Mouse (Mus musculus): ENCODE data around the gene Zfp37.
"Not testable (repeated sequence)": the region's sequence is repeated elsewhere in the genome, so short reads cannot be mapped to it uniquely, and the experiment has no call there.

The Zfp37 gene

DNA sequence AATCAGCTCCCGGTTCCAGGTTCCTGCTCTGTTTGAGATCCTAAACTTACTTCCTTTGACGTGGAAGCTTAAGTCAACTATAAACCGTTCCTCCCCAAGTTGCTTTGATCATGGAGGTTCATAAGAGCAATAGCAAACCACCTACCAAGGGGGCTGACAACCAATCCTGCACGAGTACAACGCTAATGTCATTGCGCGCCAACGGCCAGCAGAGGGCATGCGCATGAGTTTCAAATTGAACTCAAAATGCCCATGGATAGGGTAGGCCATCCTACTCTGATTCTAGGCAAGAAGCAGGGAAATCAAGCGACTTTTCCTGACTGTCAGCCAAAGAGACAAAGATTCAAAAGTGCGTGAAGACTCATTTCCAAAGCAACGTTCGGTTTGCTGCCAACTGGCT, at the start of gene Zfp37:
Gene Zfp37, minus strand, starts transcription at position 279 of the 400 bp plus-strand sequence.
- DNase-seq: no peak

DNA sequence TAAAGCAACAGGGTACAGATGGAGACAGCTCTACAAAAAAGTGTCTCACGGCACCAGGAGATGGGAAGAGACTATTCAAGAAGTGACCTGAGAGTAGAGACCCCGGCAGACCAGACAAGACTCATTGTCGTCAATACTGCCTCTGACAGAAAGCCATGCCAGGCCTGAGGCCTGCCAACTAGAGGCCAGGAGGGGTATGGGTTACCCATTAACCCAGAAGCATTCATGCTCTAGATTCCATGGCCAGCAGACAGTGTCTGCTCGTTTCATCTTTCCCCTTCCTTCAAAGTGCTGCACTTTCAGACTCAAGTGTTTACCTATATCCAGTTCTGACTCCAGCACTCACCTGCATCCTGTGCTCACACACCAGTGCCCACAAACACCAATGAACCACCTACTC, 47.2 kb upstream of the Zfp37 start:
- no peak for DNase-seq

DNA sequence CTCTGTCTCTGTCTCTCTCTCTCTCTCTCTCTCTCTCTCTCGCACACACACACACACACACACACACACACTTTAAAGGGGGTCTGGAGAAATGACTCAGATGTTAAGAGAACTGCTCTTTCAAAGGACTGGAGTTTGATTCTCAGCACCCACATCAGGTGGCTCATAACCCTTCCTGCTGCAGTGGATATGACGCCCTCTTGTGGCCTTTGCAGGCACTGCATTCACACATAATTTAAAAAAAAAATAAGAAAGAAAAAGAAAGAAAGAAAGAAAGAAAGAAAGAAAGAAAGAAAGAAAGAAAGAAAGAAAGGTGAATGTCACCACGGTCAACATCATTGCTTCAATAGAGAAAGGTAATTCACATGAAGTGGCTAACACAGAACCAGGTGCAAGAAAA, 46.4 kb upstream of the Zfp37 start:
- DNase-seq: no peak

DNA sequence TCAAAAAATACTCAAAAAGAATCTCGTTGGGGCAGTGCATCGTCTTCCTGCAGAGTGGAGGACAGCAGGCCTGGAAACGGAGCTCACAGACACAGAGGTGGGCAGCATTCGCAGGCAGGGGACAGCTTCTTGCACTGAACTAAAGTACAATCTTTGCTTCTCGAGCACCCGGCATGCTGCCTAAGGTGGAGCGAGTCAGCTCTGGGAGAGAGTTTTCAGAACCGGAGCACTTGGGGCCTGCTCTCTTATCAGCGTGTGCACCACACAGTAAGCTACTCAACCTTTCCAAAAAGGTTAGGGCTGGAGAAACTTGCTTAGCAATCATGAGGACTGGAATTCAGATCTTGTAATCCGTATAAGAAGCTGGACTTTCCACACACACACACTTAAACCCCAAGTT, 45.8 kb upstream of the Zfp37 start:
- DNase-seq: no peak

DNA sequence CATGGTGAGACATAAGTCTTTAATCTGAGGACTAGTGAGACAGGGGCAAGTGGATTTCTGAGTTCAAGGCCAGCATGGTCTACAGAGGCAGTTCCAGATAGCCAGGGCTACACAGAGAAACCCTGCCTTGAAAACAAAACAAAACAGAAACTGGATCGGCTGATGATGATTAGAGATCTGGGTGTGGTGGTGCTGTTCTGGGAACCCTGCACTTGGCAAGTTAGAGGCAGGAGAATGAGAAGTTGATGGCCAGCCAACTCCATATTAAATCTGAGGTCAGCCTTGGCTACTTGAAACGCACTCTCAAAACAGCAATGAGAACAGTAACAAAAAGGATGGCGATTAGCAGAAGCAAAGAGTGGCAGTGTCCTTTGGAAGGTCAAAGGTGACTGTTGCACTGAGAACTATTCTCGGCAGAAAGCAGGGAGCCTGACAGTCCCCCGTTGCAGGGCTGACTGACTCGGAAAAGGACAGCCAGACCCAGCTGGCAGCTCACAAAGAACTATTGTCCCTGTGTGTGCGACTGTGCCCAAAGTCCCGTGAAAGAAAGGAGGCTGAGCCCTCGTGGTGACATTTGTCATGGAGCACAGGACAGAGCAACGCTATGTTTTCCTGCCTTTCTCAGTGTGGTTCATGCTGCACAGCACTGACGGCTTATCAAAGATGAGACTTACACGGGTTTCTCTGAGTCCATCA, 44.1 kb upstream of the Zfp37 start:
- no peak for DNase-seq

DNA sequence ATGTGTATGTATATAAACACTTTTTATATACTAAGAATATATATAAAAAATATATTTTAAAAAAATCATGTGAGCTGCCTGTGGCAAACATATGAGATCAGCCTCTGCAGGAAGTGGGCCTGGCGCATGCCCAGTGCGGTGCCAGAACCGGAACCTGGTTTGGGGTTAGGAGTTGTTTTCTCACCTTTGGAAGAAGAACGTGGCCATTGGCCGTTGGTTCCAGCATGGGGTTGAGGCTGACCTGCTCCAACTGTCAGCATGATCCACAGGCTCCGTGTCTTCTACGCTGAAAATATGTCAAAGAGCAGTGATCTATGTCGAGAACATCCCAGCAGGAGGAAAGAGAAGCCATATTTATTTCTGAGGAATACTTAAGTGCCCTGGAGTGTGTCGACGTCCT, 43.1 kb upstream of the Zfp37 start:
- DNase-seq: no peak

DNA sequence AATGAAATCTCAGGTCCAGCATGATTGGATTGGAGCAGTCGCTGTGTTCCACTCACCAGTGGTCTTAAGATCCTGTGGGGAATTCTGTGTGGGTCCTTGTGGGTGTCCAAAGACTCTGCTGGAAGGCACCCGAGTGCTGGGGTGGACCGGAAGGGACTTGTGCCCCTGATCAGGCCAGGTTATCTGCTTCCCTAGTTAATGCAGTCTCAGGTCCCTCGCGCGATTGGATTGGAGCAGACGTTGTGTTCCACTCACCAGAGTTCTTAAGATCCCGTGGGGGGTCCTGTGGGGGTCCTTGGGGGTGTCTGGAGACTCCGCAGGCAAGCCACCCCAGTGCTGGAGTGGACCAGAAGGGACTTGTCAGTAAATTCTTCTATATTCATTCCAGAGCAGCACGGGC, 41.8 kb upstream of the Zfp37 start:
- no peak for DNase-seq

DNA sequence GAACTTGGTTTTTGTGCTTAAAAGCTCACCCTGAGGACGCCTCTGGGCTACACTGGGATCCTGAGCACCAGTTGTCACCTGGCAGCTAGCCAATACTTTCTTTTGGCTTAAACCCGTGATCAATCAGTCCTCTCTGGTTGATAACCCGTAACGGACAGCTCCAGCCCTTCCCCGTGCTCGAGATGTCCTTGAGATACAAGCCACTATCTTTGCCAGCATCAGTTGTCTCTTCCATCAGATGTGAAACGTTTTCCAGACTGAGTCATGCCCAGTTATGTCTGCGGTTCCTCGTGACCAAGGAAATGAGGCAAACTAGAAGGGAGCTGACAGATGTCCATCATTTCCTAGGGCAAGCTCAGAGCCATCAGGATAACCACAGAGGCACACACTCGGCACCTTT, 36.3 kb upstream of the Zfp37 start:
- no peak for DNase-seq

DNA sequence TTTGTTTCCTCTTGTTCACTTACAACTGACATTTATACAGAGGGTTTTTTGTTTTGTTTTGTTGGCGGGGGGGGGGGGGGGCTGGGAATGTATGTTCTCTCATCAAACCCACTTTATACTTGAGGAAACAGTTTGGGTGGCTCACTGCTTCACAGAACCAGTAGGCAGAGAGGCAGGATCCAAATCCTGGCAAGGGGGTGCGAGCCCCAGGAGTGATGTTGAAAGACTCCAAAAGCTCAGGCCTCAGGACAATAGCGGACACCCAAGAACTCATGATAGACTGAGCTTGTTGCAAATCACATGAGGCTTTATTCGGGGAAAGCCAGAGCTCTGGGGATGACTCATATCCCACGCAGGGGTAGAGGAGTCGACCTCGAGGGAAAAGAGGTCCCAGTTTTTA, 35.2 kb upstream of the Zfp37 start:
- DNase-seq: not testable (repeated sequence)

DNA sequence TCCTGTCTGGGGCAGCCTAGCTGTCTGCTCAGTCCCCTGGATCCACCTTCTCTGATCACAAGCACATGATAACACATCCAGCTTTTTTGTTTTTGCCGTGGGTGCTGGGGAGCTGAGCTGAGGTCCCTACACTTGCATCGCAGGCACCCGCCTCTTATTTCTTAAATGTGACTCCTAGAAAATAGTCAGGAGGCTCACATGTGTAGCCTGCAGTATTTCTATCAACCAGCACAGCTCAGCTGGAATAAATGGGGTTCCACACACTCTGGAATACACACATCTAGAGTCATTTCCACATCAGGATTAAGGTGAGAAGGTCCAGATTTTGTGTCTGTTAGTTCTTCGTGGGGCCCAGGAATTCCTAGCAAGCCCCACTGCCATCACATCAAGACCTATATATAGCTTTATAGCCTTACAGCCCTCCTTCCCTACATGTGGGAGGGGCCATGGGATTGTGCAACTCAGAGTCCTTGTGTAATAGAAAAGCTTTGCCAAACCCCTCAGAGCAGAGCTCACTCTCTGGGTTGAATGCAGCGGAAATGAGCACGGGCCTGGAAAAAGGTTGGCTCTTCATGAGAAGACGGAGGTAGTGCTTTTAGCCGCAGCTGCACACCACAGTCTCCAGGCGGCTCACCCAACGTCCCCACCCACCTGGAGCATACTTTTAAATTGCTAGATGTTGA, 34.4 kb upstream of the Zfp37 start:
- DNase-seq: no peak

DNA sequence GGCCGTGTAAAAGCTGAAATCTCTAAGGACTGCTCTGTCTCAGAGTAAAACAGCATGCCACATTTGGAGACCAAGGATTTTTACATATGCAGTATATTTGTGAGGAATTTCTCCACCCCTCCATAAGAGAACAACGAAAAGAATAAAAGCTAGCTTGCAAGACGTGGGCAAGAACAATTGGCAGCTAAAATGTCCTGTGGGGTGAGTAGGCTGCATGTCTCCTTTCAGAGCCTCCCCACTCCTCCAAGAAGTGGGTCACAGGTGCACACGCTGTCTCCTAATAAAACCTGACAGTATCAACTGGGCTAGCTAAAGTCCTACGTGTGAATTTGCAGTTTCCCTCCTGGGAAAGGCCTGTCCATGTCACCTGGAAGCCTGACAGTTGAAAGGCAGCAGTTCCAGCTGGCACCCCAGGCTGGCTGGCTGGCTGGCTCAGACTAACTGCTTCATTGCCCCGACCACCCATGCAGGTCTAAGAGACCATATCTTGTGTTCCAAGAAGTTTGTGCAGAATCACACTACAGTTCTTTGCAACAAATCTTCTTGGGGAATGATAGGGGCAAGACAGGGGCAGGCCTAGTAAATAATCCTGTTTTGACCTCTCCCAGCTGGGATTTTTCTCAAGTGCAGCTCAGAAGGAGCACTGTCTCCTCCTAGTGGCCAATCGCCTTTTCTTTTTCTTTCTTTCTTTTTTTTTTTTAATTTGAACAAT, 32.4 kb upstream of the Zfp37 start:
- DNase-seq: no peak

DNA sequence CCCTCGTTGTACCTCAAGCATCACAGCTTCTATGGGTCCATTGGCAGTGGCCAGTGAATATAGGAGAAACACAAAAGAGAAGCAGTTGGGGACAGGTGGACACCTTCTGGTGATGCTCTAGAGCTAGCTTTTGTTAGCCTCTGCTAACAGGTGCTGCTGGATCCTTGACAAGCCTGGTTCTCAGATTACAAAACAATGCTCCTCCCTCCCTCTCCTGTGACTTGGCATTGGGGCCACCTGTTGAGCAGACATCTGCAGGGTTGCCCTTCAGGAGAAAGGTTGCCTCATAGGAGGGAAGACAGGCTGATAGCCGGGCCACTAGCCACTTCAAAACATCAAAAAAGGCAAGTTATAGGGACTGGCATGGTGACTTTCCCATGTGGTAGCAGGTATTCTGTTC, 31.4 kb upstream of the Zfp37 start, which contains the start of gene Slc31a2:
Gene Slc31a2, plus strand, starts transcription at position 287 of the 400 bp plus-strand sequence.
- no peak for DNase-seq

DNA sequence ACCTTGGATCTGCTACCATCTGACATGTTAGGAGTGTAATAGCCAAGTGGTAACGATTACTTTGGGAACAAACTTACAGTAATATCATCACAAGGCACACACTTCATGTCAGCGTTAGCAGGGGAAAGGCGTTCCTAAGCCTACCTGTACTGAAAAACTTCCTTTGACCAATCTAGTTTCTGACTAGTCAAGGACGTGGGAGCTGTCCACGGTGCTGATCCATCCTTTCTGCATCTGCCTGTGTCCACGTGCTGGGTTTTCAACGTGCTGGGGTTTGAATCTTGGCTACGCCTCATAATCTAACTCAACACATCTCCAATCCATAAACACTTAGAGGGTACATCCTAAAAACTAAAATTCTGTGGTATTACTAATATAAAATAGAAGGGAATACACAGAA, 26.1 kb upstream of the Zfp37 start:
- peak; percentile 66 for DNase-seq

DNA sequence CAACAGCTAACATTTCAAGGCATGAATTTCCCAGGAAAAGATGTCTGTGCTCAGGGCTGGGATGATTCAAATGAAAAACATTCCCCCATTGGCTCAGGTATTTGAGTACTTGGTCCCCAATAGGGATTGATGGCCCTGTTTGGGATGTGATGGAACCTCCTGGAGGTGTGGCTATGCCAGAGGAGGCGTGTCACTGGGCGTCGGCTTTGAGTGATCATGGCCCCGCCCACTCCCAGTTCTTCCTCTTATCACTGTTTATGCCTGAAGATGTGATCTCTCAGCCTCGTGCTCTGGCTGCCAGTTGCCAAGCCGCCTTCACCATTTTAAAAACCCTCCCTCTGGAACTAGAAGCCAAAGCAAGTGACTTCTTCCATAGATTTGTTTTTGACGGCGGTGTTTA, 23.7 kb upstream of the Zfp37 start:
- no peak for DNase-seq

DNA sequence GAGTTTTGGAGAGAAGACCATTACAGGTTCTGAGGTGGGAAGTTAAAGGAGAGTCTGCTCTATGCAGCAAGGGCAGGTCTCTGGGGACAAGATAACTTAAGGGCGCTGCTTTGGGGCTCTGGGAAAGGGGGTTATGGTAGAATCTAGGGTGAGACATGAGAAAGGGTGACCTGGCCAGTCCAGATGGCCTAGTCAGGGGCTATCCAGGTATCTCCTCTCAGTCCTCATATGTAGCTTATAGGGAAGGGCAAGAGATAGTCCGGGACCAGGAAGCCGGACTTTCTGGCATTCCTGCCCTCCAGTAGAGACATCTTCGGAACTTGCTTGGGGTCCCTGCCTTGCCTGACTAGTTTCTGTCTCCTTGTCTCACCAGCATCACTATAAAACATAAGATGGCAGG, 20.9 kb upstream of the Zfp37 start:
- DNase-seq: no peak

DNA sequence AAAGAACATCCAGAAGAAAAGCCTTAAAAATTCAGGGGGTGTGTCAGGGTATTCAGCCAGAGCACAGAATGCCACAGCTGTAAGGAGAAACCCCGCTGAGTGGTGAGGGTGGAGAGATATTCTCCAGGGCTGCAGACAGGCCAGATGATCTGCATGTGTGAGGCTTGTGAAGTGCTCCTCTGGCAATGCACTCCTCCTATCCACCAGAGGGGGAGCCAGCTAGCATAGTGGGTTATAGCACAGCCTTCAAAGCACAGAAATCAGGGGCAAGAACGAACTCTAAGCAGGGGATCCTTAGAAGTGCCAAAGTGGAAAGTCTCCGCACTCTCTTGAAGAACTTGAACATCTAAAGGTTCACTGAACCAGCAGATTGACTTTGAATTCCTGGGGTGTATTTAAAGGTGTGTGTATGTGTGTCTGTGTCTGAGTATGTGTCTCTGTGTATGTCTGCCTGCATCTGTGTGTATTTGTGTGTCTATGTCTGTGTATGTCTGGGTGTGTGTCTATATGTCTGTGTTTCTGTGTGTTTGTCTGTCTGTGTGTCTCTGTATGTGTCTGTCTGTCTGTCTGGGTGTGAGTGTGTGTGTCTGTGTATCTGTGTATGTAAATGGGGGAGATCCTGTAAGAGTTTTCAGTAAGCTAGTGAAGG, 20.2 kb upstream of the Zfp37 start:
- DNase-seq: no peak

DNA sequence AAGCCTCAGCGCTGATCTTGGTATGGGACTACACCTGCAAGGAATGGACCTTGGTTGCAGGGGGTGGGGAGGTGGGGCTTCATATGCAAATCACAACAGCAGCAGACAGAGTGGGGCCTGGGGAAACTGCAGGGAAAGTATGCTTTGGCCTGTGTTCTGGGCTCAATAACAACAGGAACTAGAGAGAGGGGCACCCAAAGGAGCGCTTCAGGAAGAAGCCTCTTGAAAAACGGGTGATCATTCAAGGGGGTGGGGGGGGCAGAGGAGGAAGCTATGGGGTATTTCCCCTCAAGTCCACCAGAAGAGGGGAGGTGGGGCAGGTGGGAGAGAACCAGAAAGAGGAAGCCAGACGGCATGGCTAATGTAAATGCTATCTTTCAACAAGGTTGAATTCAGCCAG, 17.5 kb upstream of the Zfp37 start:
- no peak for DNase-seq

DNA sequence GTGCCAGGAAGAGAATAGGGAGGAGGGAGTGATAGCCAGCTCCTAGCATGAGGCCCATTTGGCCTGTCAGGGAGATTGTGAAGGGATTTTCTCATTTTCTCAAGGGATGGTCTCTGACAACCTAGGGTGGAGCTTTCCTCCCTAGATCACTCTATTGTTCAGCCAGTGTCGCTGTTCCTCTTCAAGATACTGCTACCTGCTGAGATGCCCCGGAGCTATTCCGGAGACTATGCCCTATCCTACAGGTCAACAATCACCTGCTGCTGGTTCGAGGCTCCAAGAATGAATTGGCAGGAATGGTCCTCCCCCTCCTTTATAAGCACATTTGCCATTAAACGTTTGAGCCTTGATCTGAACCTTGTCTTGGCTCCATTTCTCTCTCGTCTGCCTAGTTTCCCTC, 9.7 kb upstream of the Zfp37 start:
- no peak for DNase-seq

DNA sequence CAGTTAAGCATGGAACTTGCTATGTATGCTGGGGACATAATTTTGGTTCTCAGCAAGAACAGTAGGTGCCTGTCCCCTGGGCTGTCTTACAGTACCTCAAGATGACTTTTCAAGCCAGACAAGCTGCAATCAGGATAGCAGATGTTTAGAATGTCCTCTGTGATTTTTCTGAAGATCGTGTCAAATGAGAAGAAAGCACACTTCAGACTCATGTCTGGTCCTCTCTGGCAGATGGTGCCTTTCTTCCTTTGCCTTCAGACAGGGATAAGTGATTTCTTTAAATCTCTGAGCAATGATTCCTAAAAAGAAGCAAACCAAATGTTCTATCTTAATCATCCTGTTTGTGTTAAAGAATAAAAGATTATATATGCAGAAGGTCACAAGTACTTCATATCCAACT, 694 bp downstream of the Zfp37 start:
- DNase-seq: no peak

DNA sequence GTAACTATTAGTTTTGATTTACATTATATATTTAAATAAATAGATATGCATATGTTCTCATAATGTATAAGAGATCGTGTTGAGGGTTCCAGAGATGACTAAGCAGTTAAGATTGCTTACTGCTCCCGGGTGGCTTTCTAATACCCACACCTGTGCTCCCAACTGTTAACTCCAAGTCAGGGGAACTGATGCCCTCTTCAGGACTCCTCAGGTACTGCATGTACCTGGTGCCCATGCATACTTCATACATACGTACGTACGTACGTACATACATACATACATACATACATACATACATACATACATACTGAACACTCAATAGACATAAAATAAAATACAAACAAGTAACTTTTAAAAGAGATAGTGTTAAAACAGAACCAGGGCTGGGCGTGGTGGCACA, 1.4 kb downstream of the Zfp37 start:
- peak; percentile 23 for DNase-seq

DNA sequence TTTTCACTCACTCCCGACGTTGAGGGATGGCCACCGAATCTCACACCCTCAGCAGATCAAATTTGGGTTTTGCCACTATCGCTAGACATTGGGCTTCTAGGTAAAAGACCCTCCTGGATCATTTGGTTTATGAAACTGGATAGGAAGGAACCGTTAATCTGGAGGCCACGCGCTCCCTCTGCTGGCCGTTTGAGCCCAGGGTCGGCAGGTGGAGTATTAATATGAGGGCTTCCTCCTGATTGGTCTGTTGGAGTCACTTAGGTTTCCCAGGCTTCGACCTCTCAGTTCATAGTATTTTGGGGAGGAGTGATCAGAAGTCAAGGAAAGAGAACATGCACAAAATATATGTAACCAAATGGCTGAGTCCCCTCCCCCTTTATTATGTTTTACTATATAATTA, 2.5 kb downstream of the Zfp37 start:
- DNase-seq: peak; percentile 63

DNA sequence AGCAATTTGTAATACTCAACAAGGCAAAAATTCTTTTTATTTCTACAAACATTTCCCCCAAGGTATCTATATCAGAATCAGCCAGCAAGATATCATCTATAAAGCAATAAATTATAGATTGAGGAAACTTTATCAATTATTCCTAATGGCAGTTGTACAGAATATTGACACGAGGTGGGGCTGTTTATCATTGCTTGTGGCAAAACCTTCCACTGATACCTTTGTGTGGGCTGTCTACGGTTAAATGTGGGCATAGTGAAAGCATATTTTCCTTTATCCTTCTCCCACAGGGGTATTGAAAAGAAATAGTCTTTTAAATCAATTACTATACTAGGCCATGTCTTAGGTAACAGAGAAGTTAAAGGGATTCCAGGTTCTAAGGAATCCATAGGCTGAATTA, 17.4 kb downstream of the Zfp37 start:
- DNase-seq: no peak

DNA sequence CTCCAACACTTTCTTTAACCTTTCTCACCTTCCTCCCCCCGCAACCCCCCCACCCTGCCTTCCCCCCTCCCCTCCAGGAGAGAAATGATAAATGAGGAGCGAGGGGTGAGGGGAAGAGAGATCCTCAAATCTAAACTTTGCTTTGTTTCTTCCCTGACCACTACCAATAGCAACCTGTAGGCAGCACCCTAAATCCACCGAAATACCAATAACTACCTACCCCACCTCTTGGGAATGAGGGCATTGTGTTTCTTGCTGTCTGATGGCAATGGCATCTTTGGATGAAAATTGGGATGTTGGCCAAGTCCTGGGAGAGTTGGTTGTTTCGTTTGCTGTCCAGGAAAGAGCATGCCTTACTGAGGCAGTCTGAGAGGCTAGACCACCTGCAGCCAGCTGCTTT, 20.8 kb downstream of the Zfp37 start:
- no peak for DNase-seq

Measured in lung, postnatal 14 days (tissue).